Mouse (Mus musculus) layer of hippocampus, postnatal 10 days (tissue): ENCODE results near the gene Iqgap2. TPM values are rescaled to one million over a fixed set of nuclear protein-coding genes. Genes with fewer than 3 reads are reported as not detected.
A peak's percentile ranks its signal among the peaks of the same experiment; 100 is the strongest.

Experiments
- DNase-seq, 2 experiments: peaks; one replicate each; pipeline ENCODE4 v3.0.0; 2021; ENCODE audit warnings: low spot score in 2 of 2
- long read RNA-seq: library from polyadenylated mRNA; stranded (forward); transcript quantifications from one replicate; pipeline ENCODE4 v2.0.0, GENCODE M21; 2023
- total RNA-seq, 2 experiments: library from RNA; stranded (reverse); gene quantifications; 2 replicates each; pipeline ENCODE4 v1.2.3; 2021

Iqgap2 gene
- 10 to 100 TPM; 29.0 to 31.0 TPM for total RNA-seq
- long read RNA-seq, full-length matches to known transcripts = 2 of 4 reads
- long read RNA-seq, partial matches to known transcripts = 1 of 4 reads
- long read RNA-seq, other reads (novel, unspliced or antisense) = 1 of 4 reads

DNA sequence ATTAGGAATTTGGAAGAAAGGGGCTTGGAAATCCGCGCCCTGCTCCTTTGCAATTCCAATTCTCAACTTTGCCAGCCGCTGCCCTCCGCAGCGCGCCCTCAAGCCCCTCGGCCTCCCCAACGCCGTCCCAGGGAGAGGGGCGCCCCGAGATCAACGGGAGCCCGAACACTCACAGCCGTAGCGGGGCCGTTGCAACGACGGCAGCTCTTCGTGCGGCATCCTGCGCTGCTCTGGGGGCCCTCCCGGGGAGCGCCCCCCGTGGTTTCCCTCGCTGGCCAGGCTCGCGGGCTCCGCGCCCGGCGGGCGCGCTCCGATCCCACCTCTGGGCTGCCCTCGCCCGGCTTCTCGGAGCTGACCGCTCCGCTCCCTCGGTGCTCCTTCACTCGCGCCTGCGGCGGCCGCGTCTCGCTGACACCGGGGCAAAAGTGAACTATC is at the start of gene Iqgap2:
TSS of gene Iqgap2 (minus strand) at position 432 of the 435 bp plus-strand sequence.
- DNase-seq = no peak

DNA sequence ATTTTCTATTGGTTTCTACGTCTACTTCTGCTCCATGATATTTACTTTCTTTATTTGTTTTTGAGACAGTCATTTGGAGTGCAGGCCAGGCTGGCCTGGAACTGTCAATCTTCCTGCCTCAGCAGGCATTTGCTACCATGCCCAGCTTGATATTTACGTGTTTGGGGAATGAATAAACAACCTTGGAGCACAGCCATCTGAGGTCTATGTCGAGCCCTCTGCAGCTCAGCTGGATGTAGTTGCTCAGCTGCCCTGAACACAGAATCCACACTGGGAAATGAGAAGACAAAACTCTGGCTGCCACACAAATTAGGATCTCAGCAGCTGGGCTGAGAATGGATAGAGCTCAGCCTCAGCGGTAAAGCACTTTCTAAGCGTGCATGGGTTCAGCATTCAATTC is 49.1 kb upstream of the Iqgap2 start:
- DNase-seq = no peak

DNA sequence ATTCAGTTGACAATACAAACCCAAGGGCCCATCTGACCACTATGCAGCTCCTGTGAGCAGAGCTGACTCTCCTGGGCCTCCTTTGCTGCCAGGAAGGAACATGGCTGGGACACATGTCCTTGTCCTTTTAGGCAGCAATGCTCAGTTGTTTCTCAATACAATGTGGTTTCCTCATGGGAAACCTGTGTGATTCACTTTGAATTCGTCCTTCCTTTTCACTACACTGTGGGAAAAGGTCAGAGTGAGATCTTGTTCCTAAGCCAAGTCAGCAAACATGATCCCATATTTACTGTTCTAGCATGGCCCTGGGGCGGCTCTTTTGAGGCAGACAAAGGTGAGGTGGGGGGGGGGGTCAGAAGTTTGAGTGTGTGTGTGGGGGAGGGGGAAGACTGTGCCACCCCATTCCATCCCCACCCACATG is 32.5 kb upstream of the Iqgap2 start:
- DNase-seq = no peak

DNA sequence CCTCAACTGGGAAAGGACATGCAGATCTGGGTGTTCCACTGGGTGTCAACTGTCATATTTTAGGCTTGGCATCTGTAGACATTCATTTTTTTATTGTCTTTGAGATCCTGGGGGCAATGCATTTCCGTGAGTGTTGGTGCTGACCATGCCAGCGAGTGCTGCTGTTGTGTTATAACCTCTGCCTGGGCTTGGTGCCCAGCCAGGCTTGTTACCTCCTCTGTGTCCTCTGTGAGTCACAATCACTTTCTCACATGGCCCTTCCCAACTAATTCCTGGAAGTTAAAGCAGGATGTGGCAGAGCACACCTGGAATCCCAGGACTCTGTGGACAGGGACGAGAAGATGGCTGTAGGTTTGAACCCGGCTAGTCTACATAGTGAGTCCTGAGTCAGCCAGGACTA is 30.9 kb upstream of the Iqgap2 start:
- DNase-seq = no peak

DNA sequence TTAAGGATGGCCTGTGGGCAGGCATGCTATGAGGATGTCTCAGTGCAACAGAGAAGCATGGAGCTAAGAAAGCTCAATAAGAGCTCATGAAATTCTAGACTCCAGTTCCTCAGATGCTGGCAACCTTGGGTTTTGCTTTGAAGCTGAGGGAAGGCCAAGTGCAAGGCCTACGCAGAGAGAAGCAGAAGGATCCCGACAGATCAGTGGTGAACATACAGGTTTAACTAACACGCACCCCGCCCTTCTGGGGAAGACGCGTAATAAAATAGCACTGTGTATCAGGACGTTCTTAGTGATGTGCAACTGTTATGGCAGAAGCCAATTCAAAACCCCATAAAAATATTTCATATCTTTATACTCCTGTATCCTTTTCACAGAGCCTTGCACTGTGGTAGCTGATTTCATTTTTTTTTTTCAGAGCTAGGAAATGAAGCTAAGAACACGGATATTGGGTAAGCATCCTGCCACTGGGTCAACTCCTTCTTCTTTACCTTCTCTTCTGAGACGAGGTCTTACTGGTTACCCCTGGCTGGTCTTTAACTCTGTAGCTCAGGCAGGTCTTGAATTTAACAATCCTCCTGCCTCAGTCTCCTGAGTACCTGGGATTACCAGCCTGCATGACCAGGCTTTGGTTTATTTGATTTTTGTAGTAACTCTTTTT is 27.0 kb upstream of the Iqgap2 start:
- DNase-seq = no peak

DNA sequence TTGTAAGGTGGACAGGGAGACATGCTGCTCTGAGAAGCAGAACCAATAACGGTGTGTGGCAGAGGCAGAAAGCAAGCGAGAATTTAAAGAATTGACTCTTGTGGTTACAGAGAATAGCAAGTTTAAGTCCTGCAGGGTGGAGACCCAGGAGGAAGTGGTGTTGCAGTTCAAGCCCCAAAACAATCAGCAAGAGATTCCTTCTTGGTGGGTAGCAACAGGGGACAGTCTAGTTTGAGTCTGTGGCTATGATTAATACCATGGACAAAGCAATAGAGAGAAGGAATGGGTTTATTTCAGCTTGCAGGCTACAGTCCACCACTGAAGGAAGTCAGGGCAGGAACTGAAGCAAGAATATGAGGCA is 21.3 kb upstream of the Iqgap2 start:
- DNase-seq = no peak

DNA sequence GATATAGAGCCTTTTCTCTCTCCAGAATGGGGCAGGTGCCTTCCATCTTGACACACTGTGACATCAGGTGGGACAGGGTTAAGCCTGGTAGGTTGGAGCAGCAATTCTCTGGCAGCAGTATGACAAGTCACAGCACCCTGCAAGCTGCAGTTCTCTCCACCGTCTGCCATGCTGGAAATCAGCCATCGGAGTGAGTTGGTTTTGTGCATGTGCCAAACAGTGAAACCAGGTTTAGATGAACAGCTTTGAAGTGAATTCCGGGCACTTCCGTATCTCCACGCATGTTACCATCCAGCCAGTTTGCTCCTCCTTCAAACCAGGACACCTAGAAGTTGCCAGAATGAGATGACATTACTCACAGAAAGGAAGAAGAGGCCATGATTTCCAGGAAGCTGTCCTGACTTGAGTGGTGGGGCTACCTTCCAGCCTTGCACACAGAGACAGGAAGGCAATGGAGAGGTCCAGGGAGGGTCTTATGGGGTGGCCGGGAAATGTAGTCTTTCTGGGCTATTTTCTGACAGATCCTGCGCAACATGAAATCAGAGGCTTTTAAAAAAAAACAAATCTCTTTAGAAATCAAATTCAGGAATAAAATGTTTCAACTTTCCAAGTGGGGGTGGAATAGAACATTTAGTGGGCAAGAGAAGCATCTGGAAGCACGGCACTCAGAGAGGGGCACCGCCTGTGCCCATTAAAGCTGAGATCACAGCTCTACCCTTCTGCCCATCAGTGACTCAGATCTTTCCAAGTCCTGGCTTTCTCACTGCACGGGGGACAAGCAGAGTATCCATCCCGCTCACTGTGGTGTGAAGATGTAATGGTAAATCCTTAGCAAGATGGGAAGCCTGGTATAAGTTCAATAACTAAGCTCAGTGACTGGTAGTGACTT is 20.7 kb upstream of the Iqgap2 start:
- DNase-seq = peak; percentile 78 to 79

DNA sequence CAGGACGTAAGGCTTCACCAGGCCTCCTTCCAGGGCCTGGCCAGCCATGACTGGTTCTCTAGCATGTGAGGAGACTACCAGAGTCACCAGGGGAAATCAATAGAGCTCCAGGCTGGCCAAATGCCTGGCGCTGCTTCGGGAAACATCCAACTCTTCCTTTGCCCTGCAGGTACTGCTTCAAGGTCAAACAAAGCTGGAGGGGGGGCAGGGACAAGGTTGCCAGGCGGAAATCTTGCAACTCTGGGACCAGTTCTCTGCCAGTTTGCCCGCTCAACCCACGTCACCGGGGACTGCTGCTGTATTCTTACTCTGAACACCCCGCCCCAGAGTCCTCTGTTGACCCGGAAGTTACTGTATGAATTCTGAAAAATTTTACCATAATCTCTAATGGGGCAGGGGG is 18.5 kb upstream of the Iqgap2 start:
- DNase-seq = no peak

DNA sequence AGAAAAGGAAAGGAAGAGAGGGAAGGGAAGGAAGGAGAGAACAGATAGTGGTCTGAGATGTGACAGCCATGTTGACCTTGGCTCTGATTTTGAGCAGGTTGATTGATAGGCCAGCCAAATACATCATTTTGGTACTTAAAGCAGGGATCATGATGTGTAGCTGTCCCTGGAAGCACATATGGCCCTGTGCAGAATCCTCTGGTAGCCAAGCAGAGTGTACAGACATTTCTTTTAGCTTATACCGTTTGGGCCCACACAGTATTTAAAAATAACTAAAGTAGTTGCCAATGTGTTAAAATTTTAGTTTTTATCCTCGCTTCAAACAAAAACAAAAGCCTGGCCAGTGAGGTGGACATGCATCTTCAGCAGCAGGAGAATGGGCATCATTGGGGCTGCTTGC is 17.5 kb upstream of the Iqgap2 start:
- no peak for DNase-seq

DNA sequence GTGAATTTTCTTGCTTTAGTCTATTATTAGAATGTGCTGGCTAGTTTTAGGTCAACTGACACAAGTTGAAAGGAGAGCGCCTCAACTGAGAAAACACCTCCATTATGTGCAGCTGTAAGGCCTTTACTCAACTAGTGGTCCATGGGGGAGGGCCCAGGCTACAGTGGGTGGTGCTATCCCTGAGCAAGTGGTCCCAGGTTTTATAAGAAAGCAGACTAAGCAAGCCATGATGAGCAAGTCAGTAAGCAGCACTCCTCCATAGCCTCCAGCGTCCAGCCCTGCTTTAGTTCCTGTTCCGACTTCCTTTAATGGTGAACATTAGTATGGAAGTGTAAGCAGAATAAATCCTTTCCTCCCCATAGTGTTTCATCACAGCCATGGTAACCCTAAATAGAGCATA is 11.0 kb upstream of the Iqgap2 start:
- no peak for DNase-seq

DNA sequence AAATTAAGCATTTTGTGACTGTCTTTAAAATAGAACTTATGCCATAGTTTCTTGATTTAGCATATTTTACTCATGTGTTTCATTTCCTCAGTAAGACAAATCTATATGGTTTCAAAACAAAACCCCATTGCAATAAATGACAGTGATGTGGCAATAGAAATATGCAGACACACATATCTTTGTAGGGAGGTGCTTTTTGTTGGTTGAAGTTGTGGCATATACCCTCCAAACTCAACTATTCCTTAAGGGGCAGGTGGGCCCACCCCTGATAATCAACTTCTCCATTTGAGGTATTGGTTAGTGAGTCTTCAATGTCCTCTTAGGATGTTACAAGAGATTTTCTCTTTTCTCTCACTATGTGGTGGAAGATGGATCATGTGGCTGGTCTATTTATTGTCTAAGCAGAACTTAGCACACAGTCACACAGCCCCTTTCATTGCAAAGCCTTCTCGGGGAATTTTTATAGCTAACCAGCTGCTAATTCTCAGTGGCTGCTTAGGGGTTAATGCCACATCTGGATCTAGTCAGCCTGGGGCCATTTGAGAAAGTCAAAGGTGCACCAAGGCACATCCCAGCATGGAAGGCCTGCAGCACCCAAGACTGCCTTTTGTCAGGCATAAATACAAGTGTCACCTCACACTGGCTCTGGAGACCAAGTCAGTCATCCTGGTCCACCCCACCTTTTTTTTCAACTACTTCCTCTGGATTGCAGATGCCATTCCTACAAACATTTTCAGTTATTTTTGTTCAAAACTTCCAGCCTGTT is 8.3 kb upstream of the Iqgap2 start:
- DNase-seq = no peak

DNA sequence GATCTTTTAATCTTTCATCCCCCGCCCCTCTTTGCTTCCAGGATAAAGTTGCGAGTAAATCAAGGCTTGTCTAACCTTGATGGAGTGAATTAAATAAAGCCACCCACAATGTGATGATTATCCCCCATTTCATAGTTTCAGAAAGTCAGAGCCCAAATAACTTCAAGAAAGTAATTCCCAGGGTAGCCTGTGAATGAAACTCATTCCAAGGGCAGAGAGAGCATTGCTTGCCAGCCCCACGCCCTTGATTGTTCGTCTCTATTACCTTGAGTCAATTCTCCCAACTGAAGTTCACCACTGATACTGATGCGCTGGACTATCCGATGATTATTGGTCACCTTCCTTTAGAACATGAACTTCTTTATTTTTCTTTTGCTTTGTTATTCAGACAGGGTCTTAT is 4.8 kb upstream of the Iqgap2 start:
- no peak for DNase-seq

DNA sequence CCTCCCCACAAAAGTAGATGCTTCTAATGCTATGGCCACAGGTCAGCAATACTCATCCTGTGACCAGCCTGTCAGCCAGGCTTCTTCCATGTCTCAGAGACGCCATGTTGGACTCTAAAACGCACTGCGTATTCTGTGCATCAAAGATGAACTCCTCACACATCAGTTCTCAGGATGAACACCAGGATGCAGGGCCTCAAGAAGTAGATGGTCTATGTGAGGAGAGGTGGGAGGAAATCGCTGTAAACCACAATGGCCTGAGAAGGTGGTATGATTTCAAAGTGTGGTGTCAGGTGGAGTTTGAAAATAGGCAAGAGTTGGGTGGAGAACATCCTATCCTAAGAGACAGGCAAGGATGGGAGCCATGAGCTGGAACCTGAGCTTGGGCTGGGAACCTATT is 1.4 kb upstream of the Iqgap2 start:
- no peak for DNase-seq

DNA sequence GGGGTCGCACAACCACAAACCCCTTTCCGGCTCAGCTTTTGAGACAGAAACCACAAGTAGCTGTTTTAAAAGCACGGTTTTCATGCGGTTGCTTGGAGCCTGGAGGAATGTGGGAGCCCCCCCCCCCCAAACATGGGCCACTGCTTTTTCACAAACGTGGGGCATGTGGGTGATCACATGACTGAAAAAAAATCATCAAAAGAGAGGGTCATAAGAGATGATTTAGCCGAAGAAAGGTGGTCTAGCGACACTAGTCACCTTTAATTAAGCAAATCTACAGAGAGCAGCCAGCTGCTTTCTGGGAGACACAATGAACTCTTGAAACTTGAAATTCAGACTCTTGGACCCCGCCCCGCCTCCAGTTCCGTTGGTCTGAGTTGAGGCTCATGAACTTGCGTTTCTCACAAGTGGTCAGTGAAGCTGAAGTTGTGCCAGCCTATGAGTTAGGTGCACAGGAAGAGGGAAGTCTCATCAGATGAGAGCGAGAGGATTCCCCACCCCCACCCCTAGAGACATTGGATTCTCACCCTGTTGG is 956 bp upstream of the Iqgap2 start:
- DNase-seq = no peak

DNA sequence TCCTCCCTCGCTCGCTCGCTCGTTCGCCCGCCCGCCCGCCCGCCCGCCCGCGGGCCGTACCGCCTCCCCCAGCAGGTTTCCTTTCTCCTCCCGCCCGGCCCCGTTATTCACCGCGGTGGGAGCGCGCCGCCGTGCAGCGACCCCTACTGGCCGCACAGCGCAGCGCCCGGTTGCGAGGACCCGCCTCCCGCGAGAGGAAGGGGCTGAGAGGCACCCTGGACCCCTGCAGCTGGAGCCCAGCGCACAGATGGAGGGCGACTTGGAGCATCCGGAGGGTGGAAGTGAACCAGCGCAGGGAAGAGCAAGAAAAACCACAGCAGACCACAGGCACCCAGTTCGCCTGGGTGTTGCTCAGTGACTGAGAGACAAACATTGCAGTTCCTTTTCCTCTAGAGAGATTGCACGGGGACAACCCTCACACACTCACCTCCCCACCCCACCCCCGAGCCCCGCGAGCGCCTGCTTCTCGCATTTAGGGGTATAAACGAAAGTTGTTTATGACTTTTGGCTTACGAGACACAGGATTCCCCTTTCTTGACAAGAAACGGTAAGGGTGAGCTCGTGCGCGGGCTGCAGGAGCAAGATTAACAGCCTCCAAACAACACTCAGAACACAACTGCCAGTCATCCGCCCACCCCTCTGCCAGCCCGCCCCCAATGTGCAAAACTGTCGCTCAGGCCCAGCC is 346 bp upstream of the Iqgap2 start:
- peak; percentile 89 to 92 for DNase-seq

DNA sequence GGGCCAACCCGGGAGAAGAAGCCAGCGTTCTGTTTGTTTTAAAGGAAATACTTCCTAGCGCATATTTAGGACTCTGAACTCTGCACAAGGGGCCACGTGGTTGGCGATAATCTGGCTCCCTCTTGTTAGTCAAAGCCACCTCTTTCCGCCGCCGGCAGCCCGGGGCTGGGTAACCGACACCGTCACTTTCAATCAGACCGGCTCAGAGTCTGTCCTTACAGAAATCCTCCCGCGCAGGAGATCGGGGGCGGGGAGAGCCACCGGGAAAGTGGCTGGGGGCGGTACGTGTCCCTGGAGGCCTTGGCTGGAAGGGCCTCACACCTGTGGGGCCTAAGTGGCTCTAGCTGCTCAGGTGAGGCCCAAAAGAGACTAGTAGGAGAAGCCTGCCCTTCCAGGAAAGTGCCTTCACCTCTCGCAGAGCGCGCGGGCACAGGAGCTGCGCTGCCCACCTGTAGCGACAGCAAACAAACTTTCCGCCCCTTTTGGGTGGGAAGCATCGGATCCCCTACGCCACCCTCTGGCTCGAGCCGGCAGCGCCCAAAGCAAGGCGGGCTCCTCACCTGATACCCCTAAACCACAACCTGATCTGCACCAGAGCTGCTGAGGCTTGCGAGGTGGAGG is 761 bp downstream of the Iqgap2 start:
- DNase-seq = peak; percentile 64 to 71

DNA sequence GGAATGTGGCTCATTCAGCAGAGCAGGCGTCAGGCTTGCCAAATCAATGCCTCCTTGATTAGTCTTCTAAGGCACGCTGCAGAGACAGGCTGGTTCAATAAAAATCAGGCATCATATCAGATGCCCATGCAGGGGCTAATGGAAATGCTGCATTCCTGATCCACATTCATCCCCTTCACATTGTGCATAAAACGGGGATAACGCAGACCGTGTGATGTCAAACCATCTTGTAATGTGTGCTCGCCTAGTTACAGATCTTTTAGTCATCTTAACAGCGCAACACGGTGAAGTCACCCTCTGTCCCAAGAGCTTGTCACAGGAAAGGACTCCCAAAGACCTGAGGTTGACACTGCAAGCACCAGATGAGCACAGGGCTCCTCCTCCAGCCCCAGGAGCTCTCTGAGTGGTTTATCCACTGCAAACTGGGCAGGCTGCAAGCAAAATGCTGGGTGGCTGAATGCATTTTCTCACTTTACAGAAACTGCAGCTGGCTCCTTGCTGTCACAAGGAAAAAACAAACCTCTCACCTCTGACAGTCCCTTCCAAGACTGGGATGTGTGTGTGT is 1.7 kb downstream of the Iqgap2 start:
- DNase-seq = no peak

DNA sequence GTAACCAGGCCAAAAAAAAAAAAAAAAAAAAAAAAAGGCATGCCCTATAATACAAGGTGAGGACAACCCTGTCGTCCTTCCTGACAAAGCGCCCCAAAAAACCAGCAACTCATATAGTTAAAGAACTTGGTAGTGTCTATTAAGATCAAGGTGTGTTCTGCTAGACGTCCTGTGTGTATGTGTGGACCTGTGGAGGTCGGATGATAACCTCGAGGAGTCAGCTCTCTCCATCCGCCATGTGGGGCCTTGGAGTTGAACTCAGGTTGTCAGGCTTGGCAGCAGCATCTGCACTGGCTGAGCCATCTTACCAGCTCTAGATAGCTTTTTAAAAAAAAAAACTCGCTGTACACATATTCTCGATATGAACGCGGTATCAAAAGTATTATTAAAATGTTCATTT is 2.4 kb downstream of the Iqgap2 start:
- DNase-seq = no peak

DNA sequence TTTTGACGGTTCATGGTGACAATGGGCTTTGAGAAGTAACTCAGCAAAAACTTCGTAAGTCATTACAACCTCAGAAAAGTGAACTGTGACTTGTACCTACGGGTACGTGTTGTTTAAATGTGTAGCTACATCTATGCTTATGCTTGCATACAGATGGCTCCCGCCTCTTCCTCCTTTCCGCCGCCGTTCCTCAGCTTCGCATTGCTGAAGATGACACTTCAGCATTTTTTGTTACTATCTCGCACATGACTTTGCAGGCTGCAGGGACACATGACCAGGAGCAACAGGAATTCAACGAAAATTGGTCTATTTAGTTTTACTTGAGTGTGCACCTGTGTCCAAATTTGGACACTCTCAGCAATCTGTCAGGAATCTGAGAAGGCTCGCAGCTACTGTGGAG is 3.1 kb downstream of the Iqgap2 start:
- DNase-seq = no peak

DNA sequence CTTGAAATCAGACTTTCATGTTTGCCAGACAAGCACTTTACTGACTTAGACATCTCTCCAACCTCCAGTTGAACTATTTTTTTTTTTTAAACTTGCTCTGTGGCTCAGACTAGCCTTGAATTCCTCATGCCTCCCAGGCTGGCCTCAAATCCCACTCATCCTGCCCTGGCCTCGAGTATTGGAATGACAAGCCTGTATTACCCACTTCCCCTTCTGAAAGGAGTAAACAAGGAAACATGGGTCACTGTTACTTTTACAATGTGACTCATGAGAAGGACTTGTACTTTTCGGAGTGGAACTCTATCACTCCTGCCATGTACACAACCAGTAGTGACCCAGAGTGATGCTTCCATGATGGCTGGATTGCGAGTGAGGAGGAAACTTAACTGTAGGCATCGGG is 3.6 kb downstream of the Iqgap2 start:
- no peak for DNase-seq
